Mouse (Mus musculus) erythroblast, embryonic 14.5 days (primary cell): ENCODE data around the gene Bcas1.

Experiments used
- GATA1 ChIP-seq: IDR thresholded peaks from 2 replicates; pipeline ENCODE4 v1.6.1; 2012; ENCODE audit warnings: low read length, inconsistent platforms, mixed read lengths
- TAL1 ChIP-seq: IDR thresholded peaks from 3 replicates; pipeline ENCODE4 v1.6.1; 2012; ENCODE audit warnings: low read length, inconsistent platforms, mixed read lengths

DNA sequence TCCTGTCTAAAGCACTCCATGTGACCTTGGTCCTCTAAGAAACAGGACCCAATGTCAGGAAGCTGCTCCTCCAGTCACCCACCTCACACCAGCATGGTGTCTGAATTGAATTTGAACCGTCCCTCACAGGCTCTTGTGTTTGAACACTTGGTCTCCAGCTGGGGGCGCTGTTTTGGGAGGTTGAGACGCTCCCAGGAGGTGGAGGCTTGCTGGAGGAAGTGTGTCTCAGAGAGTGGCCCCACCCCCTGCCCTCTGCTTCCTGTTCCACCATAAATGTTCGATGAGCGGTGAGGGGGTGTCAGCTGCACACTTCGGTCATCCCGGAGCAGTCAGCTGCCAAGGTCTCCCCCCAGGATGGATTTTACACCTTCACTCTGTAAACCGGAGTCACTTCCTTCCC lies 124.8 kb downstream of the Bcas1 start:
- no peak for TF ChIP-seq GATA1
- no peak for TF ChIP-seq TAL1
